ENCODE assay signal across 8 mouse cellular contexts in genomic region chr8:119574437-119575365, GRCm38 (mm10). TPM values are rescaled to one million over a fixed set of nuclear protein-coding genes. Genes with fewer than 3 reads are reported as not detected.
DNase-seq lines count a peak whose midpoint lies in the region; ATAC-seq and TF ChIP-seq lines count a peak whose summit lies in the region.

Gene Hsdl1, minus strand, starts transcription at chr8:119575183.
Gene Dnaaf1, plus strand, starts transcription at chr8:119575235.

- H3K27ac ChIP-seq in hindbrain, embryonic 12.5 days: peak within 1 kb of the TSS; percentile 81

- under 1% methylated on average over 85 of the region's 97 CpGs for WGBS in hindbrain, embryonic 12.5 days

- TF ChIP-seq CTCF in Patski (IDR thresholded peaks at IDR 0.05): no peak

- ATAC-seq in Patski: peak; percentile 68
- ATAC-seq in hindbrain, embryonic 12.5 days (ENCODE audit: low FRiP score): peak; percentile 91

- CTCF ChIA-PET in Patski (lab: Charles Lee): no interaction called here

- H3K9ac ChIP-seq in hindbrain, embryonic 12.5 days: peak within 1 kb of the TSS; percentile 90

- no peaks in the 10 kb centered on the region for H3K36me3 ChIP-seq in hindbrain, embryonic 12.5 days

- H3K4me3 ChIP-seq in hindbrain, embryonic 12.5 days: peak within 1 kb of the TSS; percentile 86

- no peak for DNase-seq in Patski (ENCODE audit: low read depth, low spot score)
- DNase-seq in cerebellum, postnatal 10 days: peak; percentile 99
- DNase-seq in frontal cortex, postnatal 10 days (ENCODE audit: low spot score in 2 of 2): peak; percentile 87 to 94
- DNase-seq in layer of hippocampus, postnatal 25 days (ENCODE audit: extremely low spot score in 1 of 2, low spot score in 1 of 2): peak; percentile 96 to 97
- DNase-seq in lung, postnatal 14 days: peak; percentile 98
- peak; percentile 98 for DNase-seq in ovary, postnatal 36 days (ENCODE audit: low spot score)
- DNase-seq in thymus, postnatal 14 days: peak; percentile 97

- H3K9me3 ChIP-seq in hindbrain, embryonic 12.5 days (replicated peaks): no peaks in the 10 kb centered on the region

- H3K4me2 ChIP-seq in hindbrain, embryonic 12.5 days (replicated peaks): peak within 1 kb of the TSS; percentile 94

- POLR2A ChIA-PET in Patski (lab: Charles Lee): interaction anchor here (0.6 kb wide), 1 partner anchor 48 kb away, joined by 6 read pairs; no protein-coding TSS in a partner anchor

- peaks cover 14% of the 10 kb centered on the region for H3K4me1 ChIP-seq in hindbrain, embryonic 12.5 days

- in situ Hi-C loops in Patski (cut with MboI; ENCODE audit: low pct_unique_long_range_greater_than_20kb): no loop called here

- peaks cover 27% of the 10 kb centered on the region for H3K27me3 ChIP-seq in Patski
- peaks cover 32% of the 10 kb centered on the region for H3K27me3 ChIP-seq in hindbrain, embryonic 12.5 days

RNA-seq across cellular contexts. Expression of gene Hsdl1, which starts in this region (rescaled TPM):
- 26.1 TPM for polyA plus RNA-seq in Patski (2021)
- polyA plus RNA-seq in hindbrain, embryonic 12.5 days (2016; fragmentation: Nextera tagmentation; extraction: Ambion mirVana): 85.3 and 91.1 TPM in 2 replicates
- total RNA-seq in layer of hippocampus, postnatal 25 days (2021): 10 to 100 TPM; 42.8 to 46.7 TPM

RNA-seq across cellular contexts. Expression of gene Dnaaf1, which starts in this region (rescaled TPM):
- 0.13 TPM for polyA plus RNA-seq in Patski (2021)
- polyA plus RNA-seq in hindbrain, embryonic 12.5 days (2016; fragmentation: Nextera tagmentation; extraction: Ambion mirVana): 0.61 TPM in 2 replicates
- under 1 TPM; 0.12 to 0.22 TPM for total RNA-seq in layer of hippocampus, postnatal 25 days (2021)
